Mouse (Mus musculus): ENCODE data around the gene Nkain2. TPM values are rescaled to one million over a fixed set of nuclear protein-coding genes. Genes with fewer than 3 reads are reported as not detected.

Gene Nkain2
- total and polyA plus RNA-seq, 3 experiments = not detected

DNA sequence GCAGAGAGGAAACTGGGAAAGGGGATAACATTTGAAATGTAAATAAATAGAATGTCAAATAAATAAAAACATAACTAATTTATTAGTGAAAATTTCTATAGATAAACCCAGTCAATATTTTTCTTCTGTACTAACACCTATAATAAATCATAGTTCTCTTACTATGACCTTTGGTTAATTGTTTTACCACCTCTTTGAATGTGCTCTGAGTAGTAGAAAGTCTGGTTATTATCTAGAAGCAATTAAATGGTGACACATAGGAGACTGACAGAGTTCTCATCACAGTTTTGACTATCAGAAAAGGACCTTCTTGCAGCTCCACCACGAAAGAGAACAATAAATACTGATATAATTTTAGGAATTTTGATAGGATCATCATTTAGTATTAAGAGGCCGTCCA lies 295.3 kb downstream of the Nkain2 start:
- no peak overlapping the region for H3K27ac ChIP-seq (ENCODE audit: insufficient read depth, low read depth)
- H3K79me2 ChIP-seq (replicated peaks; ENCODE audit: control insufficient read depth, extremely low read depth, insufficient read depth, poor library complexity, severe bottlenecking) = no peaks in the 10 kb centered on the region
- in situ Hi-C loops (cut with MboI; ENCODE audit: low pct_ligation_motif_present, low pct_unique_long_range_greater_than_20kb, low sequenced_read_pairs) (no loop called here), dilution Hi-C loops (cut with MboI; ENCODE audit: extremely low pct_ligation_motif_present, extremely low pct_unique_long_range_greater_than_20kb, low sequenced_read_pairs) (no loop called here)
- no peak for DNase-seq (ENCODE audit: extremely low read depth)
- TF ChIP-seq E2F4 (IDR thresholded peaks at IDR 0.05; ENCODE audit: insufficient replicate concordance, low read depth, low read length) = no peak
- TF ChIP-seq USF2 (conservative IDR thresholded peaks at IDR 0.05; ENCODE audit: low read depth, low read length) = no peak
- no peak for TF ChIP-seq JUND (conservative IDR thresholded peaks at IDR 0.05; ENCODE audit: low read depth, low read length)
- TF ChIP-seq JUN (IDR thresholded peaks at IDR 0.05; ENCODE audit: insufficient read depth, low read depth, low read length) = no peak
- TF ChIP-seq ZKSCAN1 (IDR thresholded peaks at IDR 0.05; ENCODE audit: borderline replicate concordance, low read depth, low read length) = no peak
- no peak for TF ChIP-seq TCF12 (IDR thresholded peaks at IDR 0.05; ENCODE audit: low read depth, low read length)
- no peak for TF ChIP-seq SMC3 (IDR thresholded peaks at IDR 0.05; ENCODE audit: low read depth, low read length)
- TF ChIP-seq POLR2A (IDR thresholded peaks at IDR 0.05; ENCODE audit: low read depth, low read length) = no peak
- TF ChIP-seq MAX (IDR thresholded peaks at IDR 0.05; ENCODE audit: low read length) = no peak
- TF ChIP-seq MAFK (IDR thresholded peaks at IDR 0.05; ENCODE audit: insufficient replicate concordance, low read length) = no peak
- TF ChIP-seq MEF2A (IDR thresholded peaks at IDR 0.05; ENCODE audit: borderline replicate concordance, low read depth, low read length) = no peak
- no peak for TF ChIP-seq SIN3A (IDR thresholded peaks at IDR 0.05; ENCODE audit: low read length)
- no peak for TF ChIP-seq TBP (conservative IDR thresholded peaks at IDR 0.05; ENCODE audit: low read depth, low read length)
- no peak for TF ChIP-seq HCFC1 (IDR thresholded peaks at IDR 0.05; ENCODE audit: low read depth, low read length)
- no peak for TF ChIP-seq POLR2AphosphoS2 (IDR thresholded peaks at IDR 0.05; ENCODE audit: low read depth, low read length)
- no peak for TF ChIP-seq MYC (IDR thresholded peaks at IDR 0.05; ENCODE audit: low read depth, low read length)
- TF ChIP-seq BHLHE40 (IDR thresholded peaks at IDR 0.05; ENCODE audit: low read depth, low read length) = no peak
- no peak for TF ChIP-seq ZC3H11A (IDR thresholded peaks at IDR 0.05; ENCODE audit: low read depth, low read length)
- no peak for TF ChIP-seq UBTF (IDR thresholded peaks at IDR 0.05; ENCODE audit: low read depth, low read length)
- H3K4me2 ChIP-seq (ENCODE audit: insufficient read depth, low read depth, poor library complexity, severe bottlenecking) = no peak overlapping the region
- H3K4me3 ChIP-seq (replicated peaks in 1 of 3; ENCODE audit: low read depth in 2 of 3, low read length in 2 of 3, poor library complexity in 1 of 3) = no peak overlapping the region
- no peaks in the 10 kb centered on the region for H3K36me3 ChIP-seq (replicated peaks in 1 of 2; ENCODE audit: control insufficient read depth in 1 of 2, insufficient read depth in 1 of 2, low read length in 1 of 2)
- H3K27me3 ChIP-seq (replicated peaks) = no peaks in the 10 kb centered on the region
- no peak overlapping the region for H3K9ac ChIP-seq (ENCODE audit: insufficient read depth, low read depth)
- no peaks in the 10 kb centered on the region for H3K4me1 ChIP-seq (ENCODE audit: control insufficient read depth in 1 of 2, insufficient read depth in 2 of 2)
- H3K9me3 ChIP-seq (replicated peaks; ENCODE audit: low read length) = peaks cover 25% of the 10 kb centered on the region

DNA sequence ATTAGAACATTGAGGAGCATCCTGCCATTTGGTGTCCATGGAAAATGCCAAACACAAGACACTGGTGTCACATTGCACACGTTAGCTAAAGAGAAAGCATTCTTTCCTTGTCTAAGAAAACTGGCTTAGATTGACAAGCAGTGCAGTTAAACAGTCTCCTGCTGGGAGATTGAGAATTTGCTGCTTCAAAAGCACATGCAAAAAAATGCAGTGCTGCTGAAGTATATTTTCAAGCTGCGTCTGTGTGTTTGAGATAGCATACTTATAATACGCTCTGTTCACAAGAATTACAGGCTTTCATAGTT lies 313.0 kb downstream of the Nkain2 start:
- H3K9ac ChIP-seq (ENCODE audit: insufficient read depth, low read depth) = no peak overlapping the region
- H3K4me2 ChIP-seq (ENCODE audit: insufficient read depth, low read depth, poor library complexity, severe bottlenecking) = no peak overlapping the region
- in situ Hi-C loops (cut with MboI; ENCODE audit: low pct_ligation_motif_present, low pct_unique_long_range_greater_than_20kb, low sequenced_read_pairs) (no loop called here), dilution Hi-C loops (cut with MboI; ENCODE audit: extremely low pct_ligation_motif_present, extremely low pct_unique_long_range_greater_than_20kb, low sequenced_read_pairs) (no loop called here)
- no peaks in the 10 kb centered on the region for H3K79me2 ChIP-seq (replicated peaks; ENCODE audit: control insufficient read depth, extremely low read depth, insufficient read depth, poor library complexity, severe bottlenecking)
- no peaks in the 10 kb centered on the region for H3K27me3 ChIP-seq (replicated peaks)
- no peak overlapping the region for H3K4me3 ChIP-seq (replicated peaks in 1 of 3; ENCODE audit: low read depth in 2 of 3, low read length in 2 of 3, poor library complexity in 1 of 3)
- no peaks in the 10 kb centered on the region for H3K36me3 ChIP-seq (replicated peaks in 1 of 2; ENCODE audit: control insufficient read depth in 1 of 2, insufficient read depth in 1 of 2, low read length in 1 of 2)
- no peak overlapping the region for H3K27ac ChIP-seq (ENCODE audit: insufficient read depth, low read depth)
- H3K9me3 ChIP-seq (replicated peaks; ENCODE audit: low read length) = peaks cover 26% of the 10 kb centered on the region
- no peak for TF ChIP-seq UBTF (IDR thresholded peaks at IDR 0.05; ENCODE audit: low read depth, low read length)
- no peak for TF ChIP-seq IRF4 (IDR thresholded peaks at IDR 0.05; ENCODE audit: low read depth, low read length)
- TF ChIP-seq BHLHE40 (IDR thresholded peaks at IDR 0.05; ENCODE audit: low read depth, low read length) = no peak
- no peak for TF ChIP-seq JUN (IDR thresholded peaks at IDR 0.05; ENCODE audit: insufficient read depth, low read depth, low read length)
- no peak for TF ChIP-seq USF2 (conservative IDR thresholded peaks at IDR 0.05; ENCODE audit: low read depth, low read length)
- TF ChIP-seq ELF1 (IDR thresholded peaks at IDR 0.05; ENCODE audit: low read depth, low read length) = no peak
- no peak for TF ChIP-seq MAZ (IDR thresholded peaks at IDR 0.05; ENCODE audit: low read depth, low read length)
- TF ChIP-seq SIN3A (IDR thresholded peaks at IDR 0.05; ENCODE audit: low read length) = no peak
- TF ChIP-seq SMC3 (IDR thresholded peaks at IDR 0.05; ENCODE audit: low read depth, low read length) = no peak
- no peak for TF ChIP-seq EP300 (IDR thresholded peaks at IDR 0.05; ENCODE audit: low read length)
- no peak for TF ChIP-seq RCOR1 (conservative IDR thresholded peaks at IDR 0.05; ENCODE audit: low read depth, low read length)
- no peak for TF ChIP-seq MXI1 (IDR thresholded peaks at IDR 0.05; ENCODE audit: low read depth, low read length)
- TF ChIP-seq CHD1 (IDR thresholded peaks at IDR 0.05; ENCODE audit: low read depth, low read length) = no peak
- no peak for TF ChIP-seq ZKSCAN1 (IDR thresholded peaks at IDR 0.05; ENCODE audit: borderline replicate concordance, low read depth, low read length)
- DNase-seq (ENCODE audit: extremely low read depth) = no peak
- no peaks in the 10 kb centered on the region for H3K4me1 ChIP-seq (ENCODE audit: control insufficient read depth in 1 of 2, insufficient read depth in 2 of 2)

Measured in CH12.LX (cell line).